Mouse (Mus musculus) adrenal gland, postnatal 25 days (tissue): ENCODE results near the gene Cyp2b10. TPM values are rescaled to one million over a fixed set of nuclear protein-coding genes. Genes with fewer than 3 reads are reported as not detected.
"Not testable (repeated sequence)": the region's sequence is repeated elsewhere in the genome, so short reads cannot be mapped to it uniquely, and the experiment has no call there.

ENCODE experiments used
- DNase-seq: peaks from one replicate; pipeline ENCODE4 v3.0.0; 2021; ENCODE audit warnings: mixed read lengths
- total RNA-seq: library from RNA; stranded (reverse); gene quantifications from 2 replicates; pipeline ENCODE4 v1.2.3, GENCODE M21; 2021

The Cyp2b10 gene
- total RNA-seq, 1 experiment from 2014 or later, result 4.3 TPM

DNA sequence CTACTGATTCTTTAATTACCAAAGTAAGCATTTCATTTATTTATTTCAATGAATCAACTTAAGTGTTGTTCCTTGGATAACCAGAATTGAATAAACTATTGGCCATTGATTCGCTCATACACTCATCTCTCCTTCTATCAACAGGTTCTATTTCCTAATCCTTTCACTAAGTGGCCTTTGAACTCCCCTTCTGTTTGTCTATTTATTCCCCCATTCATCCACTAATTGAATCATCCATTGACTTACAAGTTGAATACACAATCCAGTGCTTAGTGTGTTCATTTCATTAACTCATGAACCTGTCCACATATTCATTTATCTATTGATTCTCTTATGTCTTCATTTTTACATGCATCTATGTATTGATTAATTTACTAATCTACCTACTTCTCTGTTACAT lies 18.7 kb downstream of the Cyp2b10 start:
- no peak for DNase-seq

DNA sequence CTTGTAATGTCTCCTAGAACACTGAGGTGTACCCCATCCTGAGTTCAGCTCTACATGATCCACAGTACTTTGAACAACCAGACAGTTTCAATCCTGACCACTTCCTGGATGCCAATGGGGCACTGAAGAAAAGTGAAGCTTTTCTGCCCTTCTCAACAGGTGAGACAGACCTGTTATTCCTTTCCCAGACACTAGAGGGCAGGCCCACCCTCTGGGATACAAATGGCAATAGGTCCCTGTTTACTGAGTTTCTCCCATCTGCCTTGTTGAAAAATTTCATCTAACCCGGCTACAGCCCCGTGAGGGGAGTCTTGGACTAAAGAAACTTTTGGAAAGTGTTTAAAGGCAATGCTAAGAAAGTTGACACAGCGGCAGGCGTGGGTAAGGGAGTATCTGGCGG lies 19.9 kb downstream of the Cyp2b10 start:
- DNase-seq, result not testable (repeated sequence)

DNA sequence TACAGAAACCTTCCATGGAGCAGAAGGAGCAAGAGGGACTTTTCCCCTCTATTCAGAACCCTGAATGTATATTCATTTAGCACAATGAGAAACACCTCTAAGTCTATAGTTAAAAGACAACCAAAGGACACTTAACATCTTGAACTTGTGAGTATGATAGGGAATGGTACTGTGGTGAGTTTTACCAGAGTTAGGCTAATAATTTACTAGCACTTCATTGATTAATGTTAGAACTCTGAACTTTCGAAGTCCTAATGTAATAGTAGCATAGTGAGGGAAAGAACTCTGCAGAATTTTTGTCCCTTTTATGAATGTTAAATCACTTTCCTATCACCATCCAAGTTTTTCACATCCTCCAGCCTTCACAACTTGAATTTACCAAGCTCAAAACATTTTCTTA lies 22.0 kb downstream of the Cyp2b10 start:
- no peak for DNase-seq

DNA sequence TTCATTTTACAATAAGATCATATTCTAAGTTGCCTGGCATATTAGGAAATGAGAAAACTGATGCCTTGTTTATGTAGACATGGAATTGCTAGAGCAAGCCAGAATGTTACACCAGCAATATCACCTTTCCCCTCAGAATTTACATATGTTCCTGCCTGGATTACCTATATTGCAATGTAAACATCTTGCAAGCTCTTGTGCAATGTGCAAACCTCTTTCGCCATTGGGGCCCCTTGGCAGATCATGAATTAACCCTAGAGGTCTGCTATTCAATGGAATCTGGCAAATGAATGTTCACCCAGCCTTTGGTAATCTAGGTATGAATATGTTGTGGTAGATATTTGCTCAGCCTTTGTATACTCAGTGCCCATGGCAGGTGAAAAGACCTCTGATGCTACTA lies 47.9 kb downstream of the Cyp2b10 start:
- DNase-seq, result no peak

Other genes starting within 250 kb of the Cyp2b10 start
- 180 and 185 TPM in 2 replicates for gene Bckdha, start 238.6 kb upstream of the Cyp2b10 start, total RNA-seq
- gene Exosc5, start 238.5 kb upstream of the Cyp2b10 start, total RNA-seq, result 47.6 and 59.4 TPM in 2 replicates
- gene Tmem91, start 222.5 kb upstream of the Cyp2b10 start, total RNA-seq, result 2.0 TPM in 1 of 2 replicates, not detected in the other
- 12.7 and 20.3 TPM in 2 replicates for gene B9d2, start 216.8 kb upstream of the Cyp2b10 start, total RNA-seq
- 37.0 and 43.7 TPM in 2 replicates for gene Tgfb1, start 210.6 kb upstream of the Cyp2b10 start, total RNA-seq
- gene Ccdc97, start 178.5 kb upstream of the Cyp2b10 start, total RNA-seq, result 54.4 and 61.9 TPM in 2 replicates
- 116 and 128 TPM in 2 replicates for gene Hnrnpul1, start 142.9 kb upstream of the Cyp2b10 start, total RNA-seq
- 27.4 and 32.1 TPM in 2 replicates for gene Axl, start 108.9 kb upstream of the Cyp2b10 start, total RNA-seq
- gene Cyp2s1, start 80.7 kb upstream of the Cyp2b10 start, total RNA-seq, result 2.5 and 2.9 TPM in 2 replicates
- gene Cyp2b13, start 163.9 kb downstream of the Cyp2b10 start, total RNA-seq, result 0.15 and 0.48 TPM in 2 replicates